Mouse (Mus musculus) embryonic fibroblast, embryonic 13.5 days (primary cell): Measurements from ENCODE around the gene A4galt. TPM values are rescaled to one million over a fixed set of nuclear protein-coding genes. Genes with fewer than 3 reads are reported as not detected.

ENCODE experiments used
- H3K27ac ChIP-seq: 2 replicates; pipeline ENCODE4 v1.5.1; 2012; ENCODE audit warnings: low read length, control low read depth, inconsistent platforms; ENCODE audit not compliant: insufficient read depth
- H3K4me1 ChIP-seq: 2 replicates; pipeline ENCODE4 v1.6.1; 2011; ENCODE audit warnings: low read length; ENCODE audit not compliant: control insufficient read depth, insufficient read depth
- H3K4me3 ChIP-seq: 2 replicates; pipeline ENCODE4 v1.5.1; 2011; ENCODE audit warnings: mild to moderate bottlenecking, control low read depth, low read length; ENCODE audit not compliant: insufficient read depth
- CTCF ChIP-seq: IDR thresholded peaks from 2 replicates; pipeline ENCODE4 v1.5.1; 2011; ENCODE audit warnings: mild to moderate bottlenecking, control low read depth, low read length, moderate library complexity, borderline replicate concordance; ENCODE audit not compliant: insufficient read depth
- POLR2A ChIP-seq: IDR thresholded peaks from 2 replicates; pipeline ENCODE4 v1.6.1; 2011; ENCODE audit warnings: low read depth, mild to moderate bottlenecking, control low read depth, low read length, moderate library complexity
- polyA plus RNA-seq: library from polyadenylated mRNA; stranded (reverse); fragments of >200 nt; gene quantifications from 2 replicates; pipeline ENCODE4 v1.2.4, GENCODE M21; 2011; ENCODE audit warnings: low read depth; ENCODE audit not compliant: missing spikeins, insufficient read length

Gene A4galt
- polyA plus RNA-seq, 1 experiment = 14.0 TPM

GRCm38 (mm10) chr15:83226871-83227270 lies 24.7 kb downstream of the A4galt start:
- Histone ChIP-seq H3K27ac (no peak overlapping the region), H3K4me3 (no peak overlapping the region), H3K4me1 (peaks cover 14% of the 10 kb centered on the region)
- no peak for TF ChIP-seq CTCF

GRCm38 (mm10) chr15:83226066-83226834 lies 25.3 kb downstream of the A4galt start:
- TF ChIP-seq POLR2A (no peak), CTCF (no peak)
- H3K4me1 ChIP-seq = peaks cover 16% of the 10 kb centered on the region
- no peak overlapping the region for H3K4me3 ChIP-seq
- H3K27ac ChIP-seq = no peak overlapping the region

- Histone ChIP-seq H3K4me3 (no peak overlapping the region), H3K4me1 (peaks cover 16% of the 10 kb centered on the region), H3K27ac (peak overlapping the region; percentile 96)
- TF ChIP-seq CTCF (no peak), POLR2A (no peak)
These were observed 27.3 kb downstream of the A4galt start for GRCm38 (mm10) chr15:83224136-83224766.

GRCm38 (mm10) chr15:83223208-83223962 lies 28.2 kb downstream of the A4galt start:
- H3K4me1 ChIP-seq = peaks cover 16% of the 10 kb centered on the region
- no peak overlapping the region for H3K4me3 ChIP-seq
- peak overlapping the region; percentile 96 for H3K27ac ChIP-seq
- TF ChIP-seq CTCF (no peak), POLR2A (peak; percentile 47; the same call in 1 of the 2 replicates)

- no peak for TF ChIP-seq CTCF
- TF ChIP-seq POLR2A = no peak
- Histone ChIP-seq H3K4me3 (no peak overlapping the region), H3K27ac (no peak overlapping the region)
These were observed 29.9 kb downstream of the A4galt start for GRCm38 (mm10) chr15:83221721-83222120.

GRCm38 (mm10) chr15:83220368-83221013 lies 31.1 kb downstream of the A4galt start:
- H3K4me3 ChIP-seq = no peak overlapping the region
- H3K4me1 ChIP-seq = peaks cover 19% of the 10 kb centered on the region
- TF ChIP-seq CTCF (no peak), POLR2A (no peak)
- H3K27ac ChIP-seq = no peak overlapping the region

More at GRCm38 (mm10) chr15:83221721-83222120, 29.9 kb downstream of the A4galt start:
- H3K4me1 ChIP-seq = peaks cover 16% of the 10 kb centered on the region

- Histone ChIP-seq H3K27ac (peak overlapping the region; percentile 97), H3K4me3 (no peak overlapping the region), H3K4me1 (peaks cover 11% of the 10 kb centered on the region; the same call in 1 of the 2 replicates)
- no peak for TF ChIP-seq POLR2A
- no peak for TF ChIP-seq CTCF
These were observed 36.0 kb downstream of the A4galt start for GRCm38 (mm10) chr15:83215322-83216216.

GRCm38 (mm10) chr15:83210229-83210628 lies 41.3 kb downstream of the A4galt start:
- Histone ChIP-seq H3K4me1 (peaks cover 10% of the 10 kb centered on the region), H3K4me3 (peak overlapping the region; percentile 9), H3K27ac (peak overlapping the region; percentile 12; the same call in 1 of the 2 replicates)
- TF ChIP-seq POLR2A (no peak), CTCF (no peak)
